Mouse (Mus musculus) liver, adult 2 months (tissue): ENCODE measurements around the gene Psmc1. TPM values are rescaled to one million over a fixed set of nuclear protein-coding genes. Genes with fewer than 3 reads are reported as not detected.

Experiments used
- DNase-seq: peaks from one replicate; pipeline ENCODE4 v3.0.0-alpha.2; 2011; ENCODE audit warnings: low read depth, low spot score; ENCODE audit errors: extremely low read depth
- H3K27ac ChIP-seq: fragments of 200-500 bp; replicated peaks from 2 replicates; pipeline ENCODE4 v1.5.1; 2012; ENCODE audit warnings: low read depth, mild to moderate bottlenecking, control low read depth, inconsistent platforms, low read length; ENCODE audit not compliant: insufficient read depth
- H3K27me3 ChIP-seq: fragments of 200-500 bp; 2 replicates; pipeline ENCODE4 v1.6.1; 2012; ENCODE audit warnings: mild to moderate bottlenecking, moderate library complexity, low read length, inconsistent platforms; ENCODE audit not compliant: control insufficient read depth, insufficient read depth
- H3K36me3 ChIP-seq: fragments of 200-500 bp; 2 replicates; pipeline ENCODE4 v1.6.1; 2012; ENCODE audit warnings: low read length, inconsistent platforms; ENCODE audit not compliant: control insufficient read depth, insufficient read depth
- H3K4me1 ChIP-seq: fragments of 200-500 bp; 2 replicates; pipeline ENCODE4 v1.6.1; 2011; ENCODE audit warnings: low read length; ENCODE audit not compliant: control insufficient read depth, insufficient read depth
- H3K4me3 ChIP-seq: fragments of 200-500 bp; 2 replicates; pipeline ENCODE4 v1.5.1; 2011; ENCODE audit warnings: low read depth, mild to moderate bottlenecking, control low read depth, low read length, moderate library complexity; ENCODE audit not compliant: insufficient read depth
- H3K79me2 ChIP-seq: fragments of 200-500 bp; 2 replicates; pipeline ENCODE4 v1.6.1; 2012; ENCODE audit warnings: inconsistent platforms, mild to moderate bottlenecking, low read length, moderate library complexity; ENCODE audit not compliant: control insufficient read depth, insufficient read depth
- H3K9ac ChIP-seq: fragments of 200-500 bp; 2 replicates; pipeline ENCODE4 v1.6.1; 2012; ENCODE audit warnings: low read depth, mild to moderate bottlenecking, control low read depth, inconsistent platforms, low read length
- CTCF ChIP-seq: fragments of 200-500 bp; IDR thresholded peaks from 2 replicates; pipeline ENCODE4 v1.5.1; 2011; ENCODE audit warnings: low read depth, low read length, control low read depth
- POLR2A ChIP-seq: fragments of 200-500 bp; IDR thresholded peaks from 2 replicates; pipeline ENCODE4 v1.6.1; 2011; ENCODE audit warnings: low read length, control low read depth; ENCODE audit not compliant: insufficient read depth; ENCODE audit errors: extremely low read depth
- WGBS: fragments of 180-500 bp; shearing (Covaris S2); methylation state at CpG from one replicate; pipeline ENCODE4 v1.1.7; 2018; 5-methylcytosine and 5-hydroxymethylcytosine counted together
- polyA plus RNA-seq: library from polyadenylated mRNA; depleted of rRNA; stranded (reverse); fragments of >200 nt; gene quantifications from 2 replicates; pipeline ENCODE4 v1.2.3, GENCODE M21; 2012
- total RNA-seq: library from RNA; depleted of rRNA; stranded (reverse); fragments of >200 nt; gene quantifications from 2 replicates; pipeline ENCODE4 v1.2.3, GENCODE M21; 2014

Gene Psmc1
- total and polyA plus RNA-seq, 2 experiments: 42.8 to 104 TPM

DNA sequence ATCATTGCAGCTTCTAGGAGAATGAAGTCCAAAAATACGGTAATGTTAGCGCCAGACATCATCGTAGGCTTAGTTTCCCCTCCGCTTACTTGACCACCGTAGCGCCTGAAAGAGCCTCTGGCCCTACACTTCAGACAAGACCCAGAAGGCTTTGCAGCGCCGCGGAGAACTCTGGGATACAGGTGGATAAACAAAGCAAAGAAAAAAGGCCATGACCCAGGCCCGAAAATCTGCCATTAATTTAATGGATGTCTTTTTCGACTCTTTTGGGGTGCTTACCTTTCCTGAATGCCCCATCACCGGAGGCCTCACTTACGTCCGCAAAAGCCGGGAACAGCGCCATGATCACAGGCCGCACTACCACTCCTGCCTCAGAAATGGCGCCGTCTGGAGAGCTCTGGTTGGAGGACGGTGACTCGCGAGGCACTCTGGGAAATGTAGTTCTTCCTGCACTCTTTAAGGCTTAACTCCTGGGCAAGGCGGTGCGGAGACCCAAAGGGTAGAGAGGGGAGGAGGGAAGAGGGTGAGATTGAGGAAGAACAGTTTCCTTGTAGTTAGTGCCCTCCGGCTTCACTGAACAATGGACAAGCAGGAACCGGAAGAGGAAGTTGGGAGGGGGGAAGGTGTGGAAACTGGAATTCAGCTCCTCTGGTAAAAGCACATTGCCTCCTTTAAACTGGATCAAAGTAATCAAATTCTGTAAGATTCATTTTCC lies 49.5 kb downstream of the Psmc1 start, which contains the start of gene Nrde2:
TSS of gene Nrde2 (minus strand) at position 393 of the 715 bp plus-strand sequence.
- no peaks in the 10 kb centered on the region for H3K27me3 ChIP-seq
- under 1% methylated on average over 26 of the region's 26 CpGs for WGBS
- DNase-seq: peak; percentile 92
- peaks cover 4% of the 10 kb centered on the region for H3K4me1 ChIP-seq
- peaks cover 5% of the 10 kb centered on the region; the same call in 1 of the 2 replicates for H3K79me2 ChIP-seq
- TF ChIP-seq CTCF (no peak), POLR2A (0 out of 2 replicates have a peak, but pooled peaks have one; percentile 6)
- no peaks in the 10 kb centered on the region for H3K36me3 ChIP-seq
- peak within 1 kb of the TSS; percentile 83 for H3K9ac ChIP-seq
- peak within 1 kb of the TSS; percentile 94 for H3K27ac ChIP-seq
- peak within 1 kb of the TSS; percentile 78 for H3K4me3 ChIP-seq

DNA sequence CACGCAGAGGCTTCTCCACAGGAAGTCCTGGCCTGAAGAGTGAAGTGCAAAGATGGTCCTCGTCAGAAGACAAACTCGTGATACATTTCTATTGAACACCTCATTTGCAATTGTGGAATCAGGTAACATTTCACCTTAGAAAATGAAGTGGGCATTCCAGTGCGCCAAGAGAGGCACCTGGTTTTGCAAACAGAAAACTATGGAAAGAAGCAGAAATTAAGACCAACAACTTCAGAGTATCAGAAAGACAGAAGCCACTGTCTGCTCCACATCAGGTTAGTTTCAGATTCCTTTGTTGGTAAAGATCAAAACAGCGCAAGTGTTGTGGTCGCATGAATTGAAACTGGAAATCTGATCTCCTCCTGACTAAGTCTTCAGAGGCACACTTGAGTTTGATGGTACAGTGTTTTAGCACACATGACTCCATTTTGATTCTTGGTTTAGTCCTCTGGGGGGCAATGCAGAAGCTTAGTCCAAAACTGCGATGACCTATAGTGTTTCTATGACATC lies 55.1 kb downstream of the Psmc1 start:
- Histone ChIP-seq H3K79me2 (no peaks in the 10 kb centered on the region), H3K27me3 (no peaks in the 10 kb centered on the region), H3K4me1 (no peaks in the 10 kb centered on the region), H3K9ac (no peak overlapping the region), H3K36me3 (no peaks in the 10 kb centered on the region), H3K27ac (no peak overlapping the region), H3K4me3 (no peak overlapping the region)
- TF ChIP-seq POLR2A (no peak), CTCF (no peak)
- 86% methylated on average over 7 of the region's 7 CpGs for WGBS
- DNase-seq: no peak

DNA sequence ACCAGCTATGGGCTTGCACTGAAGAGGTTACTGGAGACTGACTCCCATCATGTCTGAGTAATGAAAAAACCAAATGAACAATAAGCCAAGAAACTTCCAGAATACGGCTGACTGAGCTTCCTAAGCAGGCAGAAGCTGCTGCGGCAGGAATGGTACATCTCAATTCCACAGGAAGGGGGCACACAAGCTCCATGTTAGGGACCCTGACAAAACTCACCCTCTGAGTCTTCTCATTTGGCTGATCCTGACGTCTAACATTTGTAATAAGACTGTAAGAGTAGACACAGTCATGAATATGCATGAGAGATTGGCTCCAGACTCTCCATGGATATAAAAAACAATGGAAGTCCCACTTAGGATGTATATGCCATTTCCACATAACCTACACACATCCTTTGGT lies 56.2 kb downstream of the Psmc1 start:
- DNase-seq: no peak
- Histone ChIP-seq H3K27me3 (no peaks in the 10 kb centered on the region), H3K9ac (no peak overlapping the region), H3K4me3 (no peak overlapping the region), H3K79me2 (no peaks in the 10 kb centered on the region), H3K27ac (no peak overlapping the region), H3K36me3 (no peaks in the 10 kb centered on the region), H3K4me1 (no peaks in the 10 kb centered on the region)
- 40% methylated on average over 3 of the region's 3 CpGs for WGBS
- TF ChIP-seq CTCF: no peak
- no peak for TF ChIP-seq POLR2A

DNA sequence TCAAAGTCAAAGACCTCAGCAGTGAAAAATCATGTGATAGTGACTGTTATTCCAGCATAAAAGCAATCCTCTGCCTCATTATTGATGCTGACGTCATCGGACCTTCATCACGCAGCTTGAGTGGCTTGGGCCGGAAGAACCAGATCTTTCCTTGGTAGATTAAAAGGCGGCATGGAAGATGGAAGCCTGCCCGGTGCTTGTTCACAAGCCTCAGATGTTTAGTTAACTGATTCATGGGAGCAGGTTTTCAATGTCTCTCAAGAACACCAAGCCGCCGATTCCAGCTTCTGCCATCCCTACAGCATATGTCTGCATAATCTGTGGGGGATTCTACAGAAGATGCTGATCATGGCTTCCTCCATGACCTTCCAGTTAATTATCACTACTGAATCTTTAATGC lies 57.0 kb downstream of the Psmc1 start:
- DNase-seq: no peak
- no peak overlapping the region for H3K4me3 ChIP-seq
- WGBS: 88% methylated on average over 8 of the region's 8 CpGs
- no peaks in the 10 kb centered on the region for H3K27me3 ChIP-seq
- H3K27ac ChIP-seq: no peak overlapping the region
- TF ChIP-seq POLR2A (no peak), CTCF (no peak)
- no peaks in the 10 kb centered on the region for H3K79me2 ChIP-seq
- no peaks in the 10 kb centered on the region for H3K36me3 ChIP-seq
- H3K9ac ChIP-seq: no peak overlapping the region
- no peaks in the 10 kb centered on the region for H3K4me1 ChIP-seq

DNA sequence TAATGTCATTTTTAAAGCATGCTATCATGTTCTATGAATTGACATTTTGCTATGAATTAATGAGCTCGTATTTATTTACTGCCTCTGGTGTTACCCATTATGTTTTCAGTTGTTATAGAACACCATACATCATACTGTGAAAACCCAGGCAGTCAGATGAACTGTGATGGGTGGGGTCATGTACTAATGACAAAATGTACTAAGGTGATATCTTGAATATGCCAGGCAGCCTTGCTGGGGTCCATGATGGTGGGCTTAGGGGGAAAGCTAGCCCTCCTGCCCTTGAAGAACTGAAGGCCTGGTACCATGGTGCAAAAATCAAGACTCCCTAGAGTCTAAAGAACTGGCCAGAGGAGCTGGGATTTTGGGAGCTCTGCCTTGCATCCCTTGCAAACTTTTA lies 57.5 kb downstream of the Psmc1 start:
- H3K4me1 ChIP-seq: no peaks in the 10 kb centered on the region
- H3K27me3 ChIP-seq: no peaks in the 10 kb centered on the region
- H3K27ac ChIP-seq: 0 out of 2 replicates have a peak overlapping the region, but pooled peaks have one; percentile 7
- TF ChIP-seq POLR2A: no peak
- TF ChIP-seq CTCF: no peak
- H3K79me2 ChIP-seq: no peaks in the 10 kb centered on the region
- WGBS: 91% methylated on average over 1 of the region's 1 CpGs
- no peak overlapping the region for H3K9ac ChIP-seq
- DNase-seq: no peak
- no peaks in the 10 kb centered on the region for H3K36me3 ChIP-seq
- H3K4me3 ChIP-seq: no peak overlapping the region
